Mouse (Mus musculus) embryonic facial prominence, embryonic 12.5 days (tissue): Measurements from ENCODE around the gene Il25. TPM values are rescaled to one million over a fixed set of nuclear protein-coding genes. Genes with fewer than 3 reads are reported as not detected.
A peak's percentile ranks its signal among the peaks of the same experiment; 100 is the strongest.

Experiments used
- ATAC-seq: fragments of 200-750 bp; cut with Nextera tagmentation; 2 replicates; pipeline ENCODE4 v1.8.0; 2017; ENCODE audit not compliant: insufficient number of reproducible peaks, insufficient read depth, low FRiP score, low TSS enrichment
- H3K27ac ChIP-seq: fragments of 300-500 bp; sonication (generic); 2 replicates; pipeline ENCODE4 v1.5.1; 2016; ENCODE audit warnings: mild to moderate bottlenecking
- H3K27me3 ChIP-seq: fragments of 300-500 bp; sonication (generic); 2 replicates; pipeline ENCODE4 v1.6.1; 2016; ENCODE audit warnings: mild to moderate bottlenecking, moderate library complexity
- H3K36me3 ChIP-seq: fragments of 300-500 bp; sonication (generic); 2 replicates; pipeline ENCODE4 v1.6.1; 2016; ENCODE audit warnings: mild to moderate bottlenecking
- H3K4me1 ChIP-seq: fragments of 300-500 bp; sonication (generic); 2 replicates; pipeline ENCODE4 v1.6.1; 2016
- H3K4me2 ChIP-seq: fragments of 300-500 bp; sonication (generic); replicated peaks from 2 replicates; pipeline ENCODE4 v1.6.1; 2016; ENCODE audit warnings: mild to moderate bottlenecking, moderate library complexity
- H3K4me3 ChIP-seq: fragments of 300-500 bp; sonication (generic); 2 replicates; pipeline ENCODE4 v1.5.1; 2016; ENCODE audit warnings: mild to moderate bottlenecking
- H3K9ac ChIP-seq: fragments of 300-500 bp; sonication (generic); 2 replicates; pipeline ENCODE4 v1.6.1; 2016; ENCODE audit warnings: mild to moderate bottlenecking, moderate library complexity
- H3K9me3 ChIP-seq: fragments of 300-500 bp; sonication (generic); 2 replicates; pipeline ENCODE4 v1.6.1; 2016; ENCODE audit warnings: mild to moderate bottlenecking, moderate library complexity
- WGBS: fragments of 180-500 bp; shearing (Covaris S2); methylation state at CpG from one replicate; pipeline ENCODE4 v1.1.7; 2016; 5-methylcytosine and 5-hydroxymethylcytosine counted together
- polyA plus RNA-seq: library from polyadenylated mRNA; unstranded; fragments of >200 nt; fragmentation: Nextera tagmentation; extraction: Ambion mirVana; gene quantifications from 2 replicates; pipeline ENCODE4 v1.2.1, GENCODE M21; 2016

Il25 gene
- polyA plus RNA-seq, 1 experiment from 2014 or later: 0.15 TPM

DNA sequence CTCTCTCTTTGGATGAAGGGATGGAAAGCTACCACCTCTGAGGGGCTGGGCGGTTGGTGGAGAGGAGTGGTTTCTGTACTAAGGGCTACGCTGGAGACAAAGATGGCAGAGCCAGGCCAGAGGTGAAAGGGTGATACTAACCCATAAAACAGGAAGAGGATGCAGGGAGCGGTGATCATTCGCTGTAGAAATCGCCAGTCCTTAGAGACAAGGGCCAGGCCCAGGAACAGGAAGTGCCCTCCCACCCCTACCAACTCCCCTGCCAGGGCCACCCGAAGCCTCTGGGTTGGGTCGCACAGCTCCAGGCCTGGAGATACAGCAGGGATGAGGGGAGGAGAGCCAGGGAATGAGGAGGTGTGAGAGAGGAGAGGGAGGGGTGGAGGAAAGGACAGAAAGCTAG lies 23.8 kb upstream of the Il25 start:
- Histone ChIP-seq H3K4me3 (no peak overlapping the region), H3K36me3 (peaks cover 60% of the 10 kb centered on the region), H3K9ac (peak overlapping the region; percentile 20)

DNA sequence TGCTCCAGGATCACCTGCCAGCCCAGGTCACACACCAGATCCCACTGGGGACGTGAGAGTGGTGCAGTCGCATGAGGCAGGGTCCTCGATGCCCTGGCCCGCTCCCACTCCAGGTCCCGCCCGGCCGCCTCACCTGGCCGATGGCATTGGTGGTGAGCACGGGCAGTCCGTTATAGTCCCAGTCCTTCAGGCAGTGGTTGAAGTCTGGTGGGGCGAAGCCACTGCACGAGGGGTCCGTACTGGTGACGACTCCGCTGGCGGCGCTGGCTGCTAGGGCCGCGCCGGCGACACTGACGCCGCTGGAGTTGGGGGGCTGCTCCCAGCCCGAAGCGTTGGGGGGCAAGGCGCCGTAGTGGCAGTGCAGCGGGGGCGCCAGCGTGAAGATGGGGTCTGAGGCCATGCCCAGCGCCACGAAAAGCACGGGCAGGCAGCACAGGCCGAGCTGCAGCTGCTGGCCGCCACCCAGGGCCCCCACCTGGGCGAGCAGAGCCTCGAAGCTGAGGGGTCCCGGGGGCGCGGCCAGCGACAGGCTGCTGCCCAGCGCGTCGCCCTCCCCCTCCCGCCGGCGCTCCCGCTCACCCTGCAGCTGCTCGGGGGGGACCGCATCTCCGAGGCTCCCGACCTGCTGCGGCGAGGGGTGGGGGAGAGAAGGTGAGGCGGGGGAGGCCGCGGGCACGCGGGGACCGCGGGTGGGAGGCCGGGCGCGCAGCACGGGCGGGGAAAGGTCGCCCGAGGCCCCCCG lies 20.2 kb upstream of the Il25 start:
- Histone ChIP-seq H3K36me3 (peaks cover 52% of the 10 kb centered on the region), H3K27me3 (no peaks in the 10 kb centered on the region), H3K9ac (peak overlapping the region; percentile 94), H3K9me3 (no peaks in the 10 kb centered on the region), H3K4me1 (peaks cover 9% of the 10 kb centered on the region), H3K27ac (peak overlapping the region; percentile 86), H3K4me2 (peak overlapping the region; percentile 86), H3K4me3 (peak overlapping the region; percentile 80)
- ATAC-seq: peak; percentile 49; the same call in 1 of the 2 replicates
- 4% methylated on average over 57 of the region's 69 CpGs for WGBS

More for the DNA sequence above, 23.8 kb upstream of the Il25 start:
- Histone ChIP-seq H3K4me2 (no peak overlapping the region), H3K9me3 (no peaks in the 10 kb centered on the region), H3K27ac (no peak overlapping the region), H3K27me3 (no peaks in the 10 kb centered on the region), H3K4me1 (peaks cover 9% of the 10 kb centered on the region)
- ATAC-seq: no peak
- 80% methylated on average over 7 of the region's 7 CpGs for WGBS

DNA sequence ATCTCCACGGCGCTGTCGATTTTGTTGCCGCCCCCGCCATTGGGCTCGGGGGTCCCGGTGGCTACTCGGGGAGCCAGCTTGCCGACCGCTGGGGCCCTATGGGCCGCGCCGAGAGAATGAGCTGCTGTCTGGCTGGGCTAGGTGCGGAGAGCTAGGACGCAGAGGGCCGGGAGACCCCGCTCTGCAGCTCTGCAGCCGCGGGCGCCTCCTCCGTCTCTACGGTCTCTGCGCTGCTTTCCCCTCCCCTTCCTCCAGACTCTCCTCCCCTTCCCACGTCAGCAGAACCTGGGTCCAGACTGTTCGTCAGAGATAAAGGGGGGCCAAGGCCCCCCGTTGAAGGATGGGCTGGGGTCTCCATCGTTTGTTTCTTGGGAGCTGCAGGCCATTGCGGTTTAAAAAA lies 19.6 kb upstream of the Il25 start, which contains the start of gene Slc22a17:
Gene Slc22a17, minus strand, starts transcription at position 247 of the 400 bp plus-strand sequence.
- peaks cover 52% of the 10 kb centered on the region for H3K36me3 ChIP-seq
- WGBS: under 1% methylated on average over 21 of the region's 28 CpGs

DNA sequence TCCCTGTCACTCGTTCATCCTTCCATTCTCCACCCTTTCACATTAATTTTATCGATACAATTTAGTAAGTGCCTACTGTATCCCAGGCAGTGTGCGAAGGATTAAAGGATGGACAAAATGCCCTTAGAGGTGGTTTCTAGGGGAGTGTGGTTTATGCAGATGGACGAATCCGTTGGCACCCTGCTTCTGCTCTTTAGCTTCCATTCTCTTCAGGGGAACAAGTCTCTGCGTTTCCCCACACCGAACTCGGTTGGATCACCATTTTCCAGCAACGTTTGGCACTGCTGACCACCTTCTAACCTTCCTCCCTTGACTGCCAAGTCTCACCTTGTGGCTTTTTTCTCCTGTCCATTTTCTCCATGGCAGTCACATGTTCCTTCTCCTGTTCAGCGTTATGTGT lies 19.2 kb upstream of the Il25 start:
- peaks cover 51% of the 10 kb centered on the region for H3K36me3 ChIP-seq
- peaks cover 9% of the 10 kb centered on the region for H3K4me1 ChIP-seq
- peak overlapping the region; percentile 94 for H3K9ac ChIP-seq
- H3K27me3 ChIP-seq: no peaks in the 10 kb centered on the region
- no peak for ATAC-seq
- WGBS: 22% methylated on average over 10 of the region's 10 CpGs
- no peaks in the 10 kb centered on the region for H3K9me3 ChIP-seq
- peak overlapping the region; percentile 86 for H3K4me2 ChIP-seq
- H3K4me3 ChIP-seq: peak overlapping the region; percentile 80
- H3K27ac ChIP-seq: peak overlapping the region; percentile 86

More for the DNA sequence above, 19.6 kb upstream of the Il25 start, which contains the start of gene Slc22a17:
- Histone ChIP-seq H3K27me3 (no peaks in the 10 kb centered on the region), H3K9ac (peak within 1 kb of the TSS; percentile 94), H3K4me2 (peak within 1 kb of the TSS; percentile 86), H3K27ac (peak within 1 kb of the TSS; percentile 86), H3K9me3 (no peaks in the 10 kb centered on the region), H3K4me1 (peaks cover 9% of the 10 kb centered on the region), H3K4me3 (peak within 1 kb of the TSS; percentile 80)
- ATAC-seq: peak; percentile 95

DNA sequence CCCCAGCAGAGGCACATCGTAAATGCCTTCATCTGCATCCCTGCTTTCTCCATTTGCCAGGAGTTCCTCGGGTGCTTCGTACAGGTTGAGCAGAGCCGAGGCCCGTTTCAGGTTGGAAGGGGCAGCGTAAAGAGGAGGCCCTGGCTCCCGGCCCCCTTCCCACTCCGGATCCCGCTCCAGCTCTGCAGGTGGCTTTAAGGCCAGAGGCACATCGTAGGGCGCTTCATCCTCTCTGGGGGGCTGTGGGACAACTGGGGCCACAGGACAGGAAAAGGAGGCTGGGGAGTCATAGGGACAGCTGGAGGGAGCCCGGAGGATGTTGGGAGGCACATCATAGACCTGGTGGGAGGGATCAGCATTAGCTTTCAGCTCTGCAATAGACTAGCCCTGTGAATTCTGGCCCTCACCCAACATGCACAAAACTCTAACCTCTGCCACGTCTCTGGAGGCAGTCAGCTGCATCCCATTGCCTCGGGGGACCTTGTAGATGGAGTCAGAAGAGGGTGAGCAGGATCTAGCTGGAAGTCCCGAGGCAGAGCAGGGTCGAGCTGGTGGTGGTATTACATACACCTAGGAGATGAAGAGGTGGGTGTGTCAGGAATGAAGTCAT lies 12.3 kb upstream of the Il25 start:
- H3K4me2 ChIP-seq: no peak overlapping the region
- WGBS: 92% methylated on average over 16 of the region's 16 CpGs
- H3K36me3 ChIP-seq: peaks cover 70% of the 10 kb centered on the region
- H3K9ac ChIP-seq: no peak overlapping the region
- no peak overlapping the region for H3K4me3 ChIP-seq
- peaks cover 18% of the 10 kb centered on the region for H3K9me3 ChIP-seq
- H3K4me1 ChIP-seq: peaks cover 15% of the 10 kb centered on the region
- H3K27me3 ChIP-seq: no peaks in the 10 kb centered on the region
- ATAC-seq: no peak
- no peak overlapping the region for H3K27ac ChIP-seq

DNA sequence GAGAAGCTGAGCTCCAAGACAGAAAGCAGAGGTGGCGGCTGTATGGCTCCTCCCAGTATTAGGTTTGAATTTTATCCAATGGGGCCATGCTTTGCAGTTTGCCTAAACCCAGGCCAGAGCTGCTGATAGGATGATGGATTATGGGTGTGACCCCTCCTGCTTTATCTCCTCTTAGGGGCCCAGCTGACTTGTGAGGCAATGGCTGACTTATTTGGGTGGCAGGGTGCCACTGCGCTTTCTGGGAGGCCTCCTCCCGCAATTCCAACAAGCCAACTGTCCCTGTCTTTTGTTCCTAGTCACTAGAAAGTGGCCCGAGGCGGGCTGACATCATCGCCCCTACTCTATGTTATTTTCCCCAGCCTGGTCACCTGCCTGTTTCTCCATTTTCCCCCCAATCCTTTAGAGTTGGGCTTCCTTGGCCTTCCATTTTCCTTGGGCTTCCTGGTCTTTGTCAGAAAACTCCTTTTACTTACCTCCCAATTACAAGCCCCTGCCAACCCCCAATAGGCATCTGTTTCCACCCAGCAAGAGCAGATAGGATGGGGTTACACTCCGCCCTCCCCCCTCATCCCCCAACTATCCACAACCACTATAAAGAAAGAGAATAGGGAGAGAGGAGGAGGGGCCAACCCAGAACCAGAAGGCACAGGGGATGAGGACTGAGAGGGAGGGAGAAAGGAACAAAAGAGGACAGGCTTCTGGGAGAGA lies 7.7 kb upstream of the Il25 start:
- peak; percentile 52 for ATAC-seq
- H3K27me3 ChIP-seq: no peaks in the 10 kb centered on the region
- H3K4me2 ChIP-seq: peak overlapping the region; percentile 71
- H3K4me1 ChIP-seq: peaks cover 30% of the 10 kb centered on the region
- peaks cover 18% of the 10 kb centered on the region for H3K9me3 ChIP-seq
- H3K4me3 ChIP-seq: peak overlapping the region; percentile 51
- WGBS: 7% methylated on average over 7 of the region's 7 CpGs
- peak overlapping the region; percentile 99 for H3K27ac ChIP-seq
- H3K9ac ChIP-seq: peak overlapping the region; percentile 84
- peaks cover 28% of the 10 kb centered on the region for H3K36me3 ChIP-seq

DNA sequence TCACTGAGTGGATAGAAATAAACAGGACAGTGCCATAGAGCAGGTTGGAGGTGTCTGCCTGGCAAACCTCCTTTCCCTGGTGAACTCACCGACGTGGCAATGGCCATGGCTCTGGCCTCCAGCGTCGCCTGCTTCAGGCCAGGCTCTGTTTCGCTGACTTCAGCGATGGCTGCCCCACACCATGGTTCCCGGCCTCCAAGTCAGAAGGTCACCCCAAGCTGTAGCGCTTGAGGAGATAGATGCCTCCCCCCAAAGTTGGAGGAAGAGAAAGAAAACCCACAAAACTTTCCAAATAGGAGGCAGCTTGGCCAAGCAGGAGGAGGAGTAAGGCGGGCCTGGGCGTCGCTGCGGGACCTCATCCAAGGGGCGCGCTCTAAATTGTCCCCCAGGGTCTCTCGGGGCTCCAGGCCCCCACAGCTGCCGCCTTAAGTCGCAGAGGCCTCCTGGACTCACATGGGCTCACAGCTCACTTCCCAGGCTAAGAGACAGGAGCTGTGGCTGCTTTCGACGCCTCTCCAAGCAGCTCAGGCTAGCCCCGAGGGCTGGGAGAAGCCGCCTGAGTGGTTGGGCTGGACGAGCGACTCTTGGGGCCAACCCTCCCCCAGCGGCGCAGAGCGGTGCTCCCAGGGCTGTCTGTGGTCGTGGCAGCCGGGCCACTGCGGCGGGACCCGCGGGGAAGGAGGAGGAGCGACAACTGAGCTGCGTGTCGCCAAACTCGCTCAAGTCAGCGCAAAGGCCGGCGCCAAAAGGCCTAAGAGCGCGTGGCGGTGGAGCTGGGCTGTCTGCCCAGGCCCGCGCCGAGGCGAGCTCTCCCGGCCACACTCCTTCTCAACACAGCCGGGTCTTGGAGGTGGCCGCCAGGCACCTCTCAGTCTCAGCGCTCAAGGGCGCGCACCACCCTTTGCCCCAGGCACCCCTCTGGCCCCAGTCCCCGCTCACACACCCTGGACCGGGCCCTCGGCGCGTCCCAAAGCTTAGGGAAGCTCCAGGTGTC lies 6.8 kb upstream of the Il25 start, which contains the start of gene Efs:
Gene Efs, minus strand, starts transcription at position 778 of the 994 bp plus-strand sequence.
- Histone ChIP-seq H3K36me3 (peaks cover 20% of the 10 kb centered on the region), H3K27me3 (no peaks in the 10 kb centered on the region), H3K9me3 (peaks cover 17% of the 10 kb centered on the region), H3K4me2 (peak within 1 kb of the TSS; percentile 71), H3K27ac (peak within 1 kb of the TSS; percentile 99), H3K4me3 (peak within 1 kb of the TSS; percentile 51), H3K9ac (peak within 1 kb of the TSS; percentile 84), H3K4me1 (peaks cover 30% of the 10 kb centered on the region)
- 1% methylated on average over 57 of the region's 57 CpGs for WGBS
- peak; percentile 53 for ATAC-seq

DNA sequence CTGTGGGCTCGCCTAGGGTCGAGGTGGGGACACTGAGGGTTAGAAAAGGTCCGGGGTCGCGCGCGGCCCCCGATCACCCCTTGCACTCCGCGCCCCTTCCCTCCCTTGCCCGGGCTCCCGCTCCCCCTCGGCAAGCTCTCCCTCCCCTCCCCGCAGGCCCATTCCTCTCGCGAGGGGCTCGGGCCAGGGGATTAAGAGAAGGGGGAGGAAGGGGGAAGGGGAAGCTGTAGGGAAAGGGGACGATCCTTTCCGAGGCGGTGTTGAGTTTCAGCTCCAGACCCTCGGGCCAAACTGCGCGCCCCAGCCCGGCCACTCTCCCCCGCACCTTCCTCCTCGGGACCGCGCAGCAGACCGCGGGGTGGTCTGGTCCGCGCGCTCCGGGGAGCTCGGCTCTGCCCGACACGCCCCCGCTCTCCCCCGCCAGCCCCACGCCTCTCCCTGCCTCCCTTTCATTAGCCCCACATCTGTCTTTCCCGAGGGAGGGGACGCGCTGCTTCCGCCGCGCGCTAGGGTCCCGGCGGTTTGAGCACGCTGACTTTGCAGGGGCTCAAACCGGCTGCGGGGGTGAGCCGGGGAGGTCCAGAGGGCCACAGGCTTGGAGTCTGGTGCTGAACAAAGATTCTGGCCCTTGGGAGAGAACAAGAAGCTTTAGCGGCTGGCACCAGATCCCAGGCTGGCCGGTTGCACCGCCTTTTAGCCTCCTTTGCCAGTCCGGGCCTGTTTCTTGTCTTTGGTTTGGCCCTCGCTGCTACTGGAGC lies 5.9 kb upstream of the Il25 start:
- H3K36me3 ChIP-seq: peaks cover 10% of the 10 kb centered on the region
- H3K9ac ChIP-seq: peak overlapping the region; percentile 84
- ATAC-seq: peak; percentile 76
- under 1% methylated on average over 52 of the region's 58 CpGs for WGBS
- H3K9me3 ChIP-seq: peaks cover 8% of the 10 kb centered on the region
- peaks cover 30% of the 10 kb centered on the region for H3K4me1 ChIP-seq
- H3K27me3 ChIP-seq: no peaks in the 10 kb centered on the region
- peak overlapping the region; percentile 99 for H3K27ac ChIP-seq
- peak overlapping the region; percentile 51 for H3K4me3 ChIP-seq
- H3K4me2 ChIP-seq: peak overlapping the region; percentile 71

DNA sequence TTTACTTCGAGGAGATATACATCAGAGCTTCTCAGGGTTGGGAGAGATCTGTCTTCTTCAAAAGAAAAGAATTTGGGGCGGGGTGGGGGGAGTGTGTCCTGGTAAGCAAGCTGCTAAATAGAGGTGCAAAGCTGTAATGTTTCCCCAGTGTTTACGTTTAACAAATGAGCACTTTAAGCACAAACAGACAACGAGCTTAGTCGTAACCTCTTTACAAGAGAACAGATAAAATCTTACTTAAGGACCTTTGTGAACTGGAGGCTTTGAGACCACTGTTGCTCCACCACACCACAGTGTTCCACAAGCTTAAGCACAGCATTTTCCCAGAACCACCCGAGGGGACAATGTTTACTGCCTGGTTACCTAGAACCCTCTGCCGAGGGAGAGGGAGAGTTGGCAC lies 5.2 kb upstream of the Il25 start:
- Histone ChIP-seq H3K9ac (peak overlapping the region; percentile 84), H3K36me3 (peaks cover 3% of the 10 kb centered on the region), H3K9me3 (0 out of 2 replicates have a peak, but pooled peaks cover under 1% of the 10 kb centered on the region), H3K4me1 (peaks cover 30% of the 10 kb centered on the region), H3K4me2 (peak overlapping the region; percentile 71), H3K27me3 (no peaks in the 10 kb centered on the region), H3K27ac (peak overlapping the region; percentile 99), H3K4me3 (peak overlapping the region; percentile 51)
- WGBS: 12% methylated on average over 7 of the region's 7 CpGs
- no peak for ATAC-seq

DNA sequence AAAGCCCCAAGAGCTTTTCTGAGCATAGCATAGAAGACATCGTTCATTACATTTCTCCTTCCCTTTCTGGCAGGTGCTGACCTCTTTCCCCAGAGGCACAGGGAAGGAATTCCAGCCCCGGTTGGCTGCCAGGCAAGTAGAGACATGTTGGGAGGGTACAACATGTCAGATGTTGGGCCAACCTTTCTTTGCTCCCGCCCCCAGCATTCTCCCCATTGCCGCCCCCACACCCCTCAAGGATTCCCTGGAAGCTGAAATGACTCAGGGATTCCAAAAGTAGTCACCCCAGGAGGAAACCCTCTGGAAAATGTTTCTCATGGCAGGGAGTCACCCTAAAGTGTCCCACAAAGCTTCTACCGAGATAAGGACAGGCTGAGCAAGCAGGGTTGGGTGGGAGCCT lies 2.7 kb upstream of the Il25 start:
- no peaks in the 10 kb centered on the region for H3K36me3 ChIP-seq
- peaks cover 24% of the 10 kb centered on the region for H3K4me1 ChIP-seq
- H3K4me3 ChIP-seq: no peak overlapping the region
- H3K27me3 ChIP-seq: no peaks in the 10 kb centered on the region
- H3K9ac ChIP-seq: no peak overlapping the region
- no peak overlapping the region for H3K4me2 ChIP-seq
- no peak for ATAC-seq
- WGBS: 67% methylated on average over 5 of the region's 5 CpGs
- H3K27ac ChIP-seq: no peak overlapping the region
- no peaks in the 10 kb centered on the region for H3K9me3 ChIP-seq
